Mouse (Mus musculus) brown adipose tissue, adult 24 weeks (tissue): Measurements from ENCODE around the gene Lrig1. TPM values are rescaled to one million over a fixed set of nuclear protein-coding genes. Genes with fewer than 3 reads are reported as not detected.
A peak's percentile ranks its signal among the peaks of the same experiment; 100 is the strongest.

Experiments
- H3K27ac ChIP-seq: fragments of 200-500 bp; replicated peaks from 2 replicates; pipeline ENCODE4 v1.5.1; 2012; ENCODE audit warnings: low read depth, mild to moderate bottlenecking, low read length
- H3K4me1 ChIP-seq: fragments of 200-500 bp; 2 replicates; pipeline ENCODE4 v1.6.1; 2012; ENCODE audit warnings: low read length, mixed read lengths; ENCODE audit not compliant: control insufficient read depth, insufficient read depth, insufficient read length
- H3K4me3 ChIP-seq: fragments of 200-500 bp; 2 replicates; pipeline ENCODE4 v1.5.1; 2012; ENCODE audit warnings: low read depth, mild to moderate bottlenecking, low read length, moderate library complexity; ENCODE audit not compliant: insufficient read depth
- polyA plus RNA-seq: library from polyadenylated mRNA; stranded (reverse); fragments of >200 nt; gene quantifications from 2 replicates; pipeline ENCODE4 v1.2.4, GENCODE M21; 2012; ENCODE audit not compliant: missing spikeins, insufficient read depth, insufficient read length

The Lrig1 gene
- polyA plus RNA-seq, 1 experiment, result 23.3 TPM

GRCm38 (mm10) chr6:94634274-94634673, 65.7 kb downstream of the Lrig1 start:
- peaks cover 12% of the 10 kb centered on the region; the same call in 1 of the 2 replicates for H3K4me1 ChIP-seq
- H3K27ac ChIP-seq, result no peak overlapping the region

DNA sequence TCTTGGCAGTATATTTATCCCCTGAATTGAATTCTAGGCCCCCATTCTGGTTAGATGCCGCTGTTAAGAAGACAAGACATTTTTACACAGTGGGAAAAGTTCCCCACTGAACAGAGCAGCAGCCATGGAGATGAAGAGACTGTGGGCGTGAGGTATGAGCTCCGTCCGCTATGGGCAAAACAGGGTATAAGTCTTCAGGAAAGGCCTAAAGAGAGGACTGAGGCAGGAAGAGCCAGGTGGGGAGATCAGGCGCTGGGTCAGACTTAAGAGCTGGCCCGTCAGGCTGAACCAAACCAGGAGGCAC, 68.2 kb downstream of the Lrig1 start:
- Histone ChIP-seq H3K4me3 (no peak overlapping the region), H3K4me1 (peaks cover 8% of the 10 kb centered on the region), H3K27ac (no peak overlapping the region)

More at GRCm38 (mm10) chr6:94634274-94634673, 65.7 kb downstream of the Lrig1 start:
- no peak overlapping the region for H3K4me3 ChIP-seq

DNA sequence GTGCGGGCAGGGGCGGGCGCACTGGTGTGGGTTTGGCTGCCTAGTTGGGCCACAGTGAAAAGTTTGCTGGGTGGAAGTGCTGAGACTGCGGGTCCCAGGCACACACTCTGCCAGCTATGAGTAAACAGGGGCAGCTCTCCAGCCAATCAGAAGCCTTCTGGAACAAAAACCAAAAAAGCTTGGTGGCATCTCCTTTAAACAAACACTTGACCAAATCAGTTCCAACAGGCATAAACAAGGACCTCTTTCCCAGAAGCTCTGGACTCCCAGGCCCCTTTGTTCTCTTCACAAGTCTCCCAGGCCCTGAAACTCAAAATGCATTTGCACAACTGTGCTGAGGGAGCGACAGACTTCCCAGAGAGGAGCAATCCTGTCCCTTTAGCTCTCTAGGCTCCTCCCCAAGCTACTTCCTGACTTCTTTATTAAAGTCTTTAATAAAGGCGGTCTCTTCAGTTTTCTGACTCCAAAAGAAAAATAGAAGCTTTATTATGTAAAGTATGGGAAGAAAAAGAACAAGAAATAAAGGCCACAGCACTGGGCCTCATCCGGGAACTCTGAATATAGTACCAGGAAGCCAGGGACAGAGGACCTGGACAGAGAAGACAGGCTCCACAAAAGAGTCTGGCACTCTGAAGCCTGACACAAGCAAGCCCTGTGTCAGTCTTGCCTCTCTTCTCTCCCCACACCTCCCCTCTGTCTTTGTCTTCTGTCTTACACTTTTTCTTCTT, 68.7 kb downstream of the Lrig1 start:
- Histone ChIP-seq H3K27ac (no peak overlapping the region), H3K4me3 (no peak overlapping the region), H3K4me1 (peaks cover 7% of the 10 kb centered on the region)

- no peak overlapping the region for H3K4me3 ChIP-seq
- H3K4me1 ChIP-seq, result no peaks in the 10 kb centered on the region; the same call in 1 of the 2 replicates
- H3K27ac ChIP-seq, result no peak overlapping the region
Observed at GRCm38 (mm10) chr6:94628787-94629186, 71.2 kb downstream of the Lrig1 start.

DNA sequence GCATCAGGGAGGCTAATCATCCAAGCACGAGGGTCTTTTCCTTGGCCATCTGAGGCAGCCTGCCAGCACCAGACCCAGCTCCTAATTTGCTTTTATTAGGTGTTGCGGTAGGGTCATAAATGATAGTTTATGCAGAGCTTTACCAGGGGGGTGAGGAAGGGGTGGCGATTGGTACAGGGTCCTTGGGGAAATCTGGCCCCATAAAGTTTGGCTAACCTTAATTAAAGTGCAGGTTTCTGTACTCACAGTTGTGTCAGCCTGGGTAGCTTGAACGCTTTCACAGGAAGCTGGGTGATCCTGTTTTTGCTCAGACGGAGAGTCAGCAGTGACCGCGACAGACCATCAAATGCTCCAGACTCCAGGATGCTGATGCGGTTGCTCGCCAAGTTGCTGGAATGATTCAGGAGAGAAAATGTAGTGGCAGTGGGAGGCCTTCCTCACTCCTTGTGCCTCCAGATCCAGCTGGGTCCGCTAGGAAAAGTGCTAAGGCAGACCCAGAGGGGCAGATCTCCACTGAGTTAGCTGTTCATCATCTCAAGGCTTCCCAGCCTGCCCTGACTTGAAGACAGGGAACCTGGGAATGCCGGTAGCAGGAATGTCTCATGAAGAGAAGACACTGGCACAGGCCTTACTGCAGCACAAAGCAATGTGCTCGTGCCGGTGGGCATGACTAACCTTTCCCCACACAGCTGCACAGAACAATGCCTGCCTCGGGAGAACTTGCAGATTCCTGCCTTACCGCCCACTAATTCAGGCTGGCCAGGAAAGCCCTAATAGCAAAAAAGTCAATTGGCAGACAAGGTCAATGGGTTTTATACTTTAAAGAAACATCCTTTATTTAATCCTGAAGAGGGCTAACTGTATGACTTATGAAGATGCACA, 72.0 kb downstream of the Lrig1 start:
- H3K27ac ChIP-seq, result no peak overlapping the region
- no peak overlapping the region for H3K4me3 ChIP-seq
- no peaks in the 10 kb centered on the region; the same call in 1 of the 2 replicates for H3K4me1 ChIP-seq

DNA sequence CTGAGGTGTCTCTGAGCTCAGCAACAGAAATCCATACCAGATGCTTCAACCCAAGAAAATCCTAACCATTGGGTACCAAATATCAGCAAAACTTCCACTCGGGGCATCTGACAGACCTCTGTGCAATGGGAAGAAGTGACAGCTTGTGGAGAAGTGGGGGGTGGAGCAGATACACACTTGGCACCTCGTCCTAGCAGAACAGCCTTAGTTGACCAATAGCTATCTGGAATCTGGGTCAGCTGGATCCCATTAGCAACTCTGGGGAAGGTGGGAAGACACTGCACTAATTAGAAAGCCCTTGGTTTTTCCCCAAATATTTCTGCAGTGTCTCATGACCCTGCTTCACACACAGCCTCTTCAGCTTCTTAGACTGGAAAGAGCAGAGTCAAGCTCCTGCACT, 73.2 kb downstream of the Lrig1 start:
- Histone ChIP-seq H3K4me3 (no peak overlapping the region), H3K4me1 (no peaks in the 10 kb centered on the region; the same call in 1 of the 2 replicates), H3K27ac (no peak overlapping the region)

DNA sequence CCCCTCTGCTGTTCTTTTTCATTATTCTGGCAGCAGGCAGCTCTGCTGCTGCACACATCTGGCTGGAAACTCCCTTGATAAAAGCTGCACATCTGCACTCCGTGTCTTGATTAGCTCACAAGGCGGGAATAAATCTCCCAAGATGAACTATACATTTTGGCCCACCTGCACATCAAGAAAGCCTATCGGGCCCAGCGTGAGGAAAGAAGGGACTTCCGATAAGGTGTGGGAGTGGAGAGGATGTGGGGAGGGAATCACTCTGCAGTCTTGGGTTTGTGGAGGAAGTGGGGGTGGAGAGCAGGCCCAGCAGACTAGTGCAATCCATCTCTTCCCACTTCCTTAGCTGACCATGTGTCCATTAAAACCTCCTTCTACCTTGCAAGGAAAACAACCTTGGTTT, 74.1 kb downstream of the Lrig1 start:
- H3K4me1 ChIP-seq, result peaks cover 5% of the 10 kb centered on the region; the same call in 1 of the 2 replicates
- no peak overlapping the region for H3K4me3 ChIP-seq
- no peak overlapping the region for H3K27ac ChIP-seq

GRCm38 (mm10) chr6:94624543-94624942, 75.4 kb downstream of the Lrig1 start:
- H3K4me1 ChIP-seq, result peaks cover 7% of the 10 kb centered on the region
- H3K4me3 ChIP-seq, result no peak overlapping the region
- H3K27ac ChIP-seq, result no peak overlapping the region

DNA sequence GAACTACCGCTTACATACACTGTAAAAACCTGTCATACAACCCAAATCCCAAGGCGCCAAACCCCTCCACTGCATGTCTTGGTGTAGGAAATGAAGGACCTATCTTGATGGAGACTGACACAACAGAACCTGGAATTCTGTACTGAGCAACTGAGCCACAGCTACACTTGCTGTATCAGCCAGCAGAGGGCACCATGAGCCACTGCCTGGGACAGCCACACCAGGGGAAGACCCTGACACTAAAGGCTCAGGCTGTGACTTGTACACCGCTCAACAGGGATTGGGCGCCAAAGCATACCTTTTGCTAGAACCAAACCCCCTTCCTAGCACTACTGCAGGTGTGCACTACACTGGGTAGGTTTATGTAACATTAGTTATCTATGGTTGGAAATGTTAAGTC, 77.0 kb downstream of the Lrig1 start:
- no peak overlapping the region for H3K4me3 ChIP-seq
- peaks cover 11% of the 10 kb centered on the region for H3K4me1 ChIP-seq
- no peak overlapping the region for H3K27ac ChIP-seq

GRCm38 (mm10) chr6:94620801-94621301, 79.1 kb downstream of the Lrig1 start:
- H3K4me3 ChIP-seq, result no peak overlapping the region
- H3K27ac ChIP-seq, result peak overlapping the region; percentile 66
- H3K4me1 ChIP-seq, result peaks cover 11% of the 10 kb centered on the region

DNA sequence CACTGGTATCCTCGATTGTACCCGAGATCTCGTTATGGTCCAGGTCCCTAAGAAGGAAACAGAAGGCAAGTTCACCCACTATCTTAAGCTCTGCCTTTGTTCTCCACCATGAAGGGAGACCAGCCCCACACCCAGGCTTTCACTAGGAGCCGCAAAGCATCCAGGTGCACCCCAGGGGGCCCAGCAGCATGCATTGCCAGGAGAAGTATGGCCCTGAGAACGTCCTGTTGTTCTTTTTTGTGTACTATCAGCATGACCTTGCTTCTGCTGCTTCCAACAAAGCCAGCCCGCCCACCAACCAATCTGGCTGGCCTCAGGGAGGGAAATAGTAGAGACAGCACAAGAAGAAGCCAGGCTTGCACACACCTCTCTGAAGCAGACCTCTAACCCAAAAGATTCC, 79.7 kb downstream of the Lrig1 start:
- Histone ChIP-seq H3K27ac (peak overlapping the region; percentile 66), H3K4me1 (peaks cover 11% of the 10 kb centered on the region)

GRCm38 (mm10) chr6:94618671-94619070, 81.3 kb downstream of the Lrig1 start:
- Histone ChIP-seq H3K4me3 (no peak overlapping the region), H3K27ac (peak overlapping the region; percentile 65), H3K4me1 (peaks cover 11% of the 10 kb centered on the region)

More for the DNA sequence above, 79.7 kb downstream of the Lrig1 start:
- no peak overlapping the region for H3K4me3 ChIP-seq

- no peak overlapping the region for H3K27ac ChIP-seq
- H3K4me3 ChIP-seq, result no peak overlapping the region
- peaks cover 7% of the 10 kb centered on the region for H3K4me1 ChIP-seq
Observed at GRCm38 (mm10) chr6:94615936-94616335, 84.0 kb downstream of the Lrig1 start.

DNA sequence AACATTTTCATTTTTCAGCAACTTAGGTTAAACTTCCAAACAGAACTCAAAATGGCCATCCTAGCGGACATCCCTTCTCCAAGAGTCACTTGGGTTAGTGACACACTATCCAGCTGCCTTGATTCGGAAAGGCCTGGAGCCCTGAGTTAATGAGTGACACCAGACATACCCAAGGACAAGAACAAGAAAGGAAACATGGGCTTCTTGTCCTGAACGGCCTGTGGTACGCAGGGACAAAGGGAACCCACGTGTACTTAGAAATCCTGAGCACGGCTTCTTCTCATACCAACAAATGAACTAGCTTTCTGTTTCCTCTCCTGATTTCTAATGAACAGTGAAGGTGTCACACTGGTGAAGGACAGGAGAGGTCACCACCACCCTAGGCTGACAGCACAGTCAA, 85.6 kb downstream of the Lrig1 start:
- H3K4me1 ChIP-seq, result peaks cover 2% of the 10 kb centered on the region; the same call in 1 of the 2 replicates
- no peak overlapping the region for H3K27ac ChIP-seq

GRCm38 (mm10) chr6:94613235-94613895, 86.6 kb downstream of the Lrig1 start:
- H3K27ac ChIP-seq, result no peak overlapping the region
- no peaks in the 10 kb centered on the region for H3K4me1 ChIP-seq
- H3K4me3 ChIP-seq, result no peak overlapping the region

More for the DNA sequence above, 85.6 kb downstream of the Lrig1 start:
- no peak overlapping the region for H3K4me3 ChIP-seq
